Mouse (Mus musculus): ENCODE data around the gene Ppp1r1b. TPM values are rescaled to one million over a fixed set of nuclear protein-coding genes. Genes with fewer than 3 reads are reported as not detected.

Ppp1r1b gene
- polyA plus RNA-seq, 1 experiment from 2014 or later: 0.53 TPM

- peaks cover 18% of the 10 kb centered on the region for H3K4me1 ChIP-seq (ENCODE audit: insufficient read depth)
- H3K36me3 ChIP-seq (ENCODE audit: insufficient read depth): no peaks in the 10 kb centered on the region
These were observed 10.2 kb downstream of the Ppp1r1b start, which contains the start of gene Stard3 for GRCm38 (mm10) chr11:98358161-98359083. Stard3 (plus strand) TSS chr11:98358368.

GRCm38 (mm10) chr11:98360866-98361521 lies 12.8 kb downstream of the Ppp1r1b start:
- WGBS: 70% methylated on average over 9 of the region's 9 CpGs
- H3K36me3 ChIP-seq (ENCODE audit: insufficient read depth): no peaks in the 10 kb centered on the region
- ATAC-seq (ENCODE audit: insufficient read depth) (no peak), DNase-seq (no peak)
- H3K27me3 ChIP-seq (ENCODE audit: insufficient read depth, low read length): no peaks in the 10 kb centered on the region
- peaks cover 18% of the 10 kb centered on the region for H3K4me1 ChIP-seq (ENCODE audit: insufficient read depth)
- TF ChIP-seq CTCF (IDR thresholded peaks at IDR 0.05; ENCODE audit: low read depth): no peak
- no peak overlapping the region for H3K4me3 ChIP-seq (ENCODE audit: low read depth, low read length)
- no peaks in the 10 kb centered on the region for H3K9me3 ChIP-seq (ENCODE audit: low read depth, low read length)
- H3K27ac ChIP-seq (ENCODE audit: low read depth): no peak overlapping the region
- no peak overlapping the region for H3K4me2 ChIP-seq
- H3K9ac ChIP-seq: peak overlapping the region; percentile 20; the same call in 1 of the 2 replicates

More at GRCm38 (mm10) chr11:98358161-98359083, 10.2 kb downstream of the Ppp1r1b start, which contains the start of gene Stard3:
- Histone ChIP-seq H3K27me3 (ENCODE audit: insufficient read depth, low read length) (peaks cover 8% of the 10 kb centered on the region), H3K9me3 (ENCODE audit: low read depth, low read length) (no peaks in the 10 kb centered on the region), H3K9ac (peak within 1 kb of the TSS; percentile 55), H3K4me2 (peak within 1 kb of the TSS; percentile 89), H3K27ac (ENCODE audit: low read depth) (peak within 1 kb of the TSS; percentile 91), H3K4me3 (ENCODE audit: low read depth, low read length) (peak within 1 kb of the TSS; percentile 57)
- DNase-seq (peak; percentile 95), ATAC-seq (ENCODE audit: insufficient read depth) (peak; percentile 90)
- TF ChIP-seq CTCF (IDR thresholded peaks at IDR 0.05; ENCODE audit: low read depth): no peak
- under 1% methylated on average over 59 of the region's 60 CpGs for WGBS

GRCm38 (mm10) chr11:98363817-98364216 lies 15.6 kb downstream of the Ppp1r1b start:
- Histone ChIP-seq H3K9ac (no peak overlapping the region), H3K9me3 (ENCODE audit: low read depth, low read length) (no peaks in the 10 kb centered on the region), H3K4me1 (ENCODE audit: insufficient read depth) (0 out of 2 replicates have a peak, but pooled peaks cover 7% of the 10 kb centered on the region), H3K4me2 (0 out of 2 replicates have a peak overlapping the region, but pooled peaks have one; percentile 22), H3K36me3 (ENCODE audit: insufficient read depth) (no peaks in the 10 kb centered on the region; the same call in 1 of the 2 replicates), H3K27me3 (ENCODE audit: insufficient read depth, low read length) (no peaks in the 10 kb centered on the region), H3K4me3 (ENCODE audit: low read depth, low read length) (no peak overlapping the region), H3K27ac (ENCODE audit: low read depth) (no peak overlapping the region)
- 57% methylated on average over 5 of the region's 5 CpGs for WGBS
- no peak for ATAC-seq (ENCODE audit: insufficient read depth)
- no peak for TF ChIP-seq CTCF (IDR thresholded peaks at IDR 0.05; ENCODE audit: low read depth)
- no peak for DNase-seq

DNA sequence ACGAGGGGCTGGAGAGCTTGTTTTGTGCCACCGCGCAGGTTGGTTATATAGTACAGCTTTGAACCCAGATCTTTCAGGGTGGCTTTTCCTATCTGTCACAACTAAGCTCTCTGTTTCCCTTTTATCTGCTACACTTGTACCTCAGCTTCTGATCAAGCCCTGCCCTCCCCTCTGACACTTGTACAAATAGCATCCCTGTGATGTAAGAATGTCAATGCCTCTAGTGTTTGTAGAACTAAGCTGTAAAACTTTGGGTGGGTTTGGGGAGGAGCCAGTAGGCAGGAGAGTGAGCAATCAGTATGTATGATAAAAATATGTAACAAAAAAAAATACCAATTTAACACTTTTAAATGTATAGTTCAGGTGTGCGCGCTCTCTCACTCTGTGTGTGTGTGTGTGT lies 16.2 kb downstream of the Ppp1r1b start:
- H3K4me3 ChIP-seq (ENCODE audit: low read depth, low read length): no peak overlapping the region
- H3K9me3 ChIP-seq (ENCODE audit: low read depth, low read length): no peaks in the 10 kb centered on the region
- no peak for ATAC-seq (ENCODE audit: insufficient read depth)
- H3K9ac ChIP-seq: no peak overlapping the region
- no peaks in the 10 kb centered on the region; the same call in 1 of the 2 replicates for H3K36me3 ChIP-seq (ENCODE audit: insufficient read depth)
- peak overlapping the region; percentile 33; the same call in 1 of the 2 replicates for H3K27ac ChIP-seq (ENCODE audit: low read depth)
- 80% methylated on average over 5 of the region's 5 CpGs for WGBS
- H3K4me1 ChIP-seq (ENCODE audit: insufficient read depth): 0 out of 2 replicates have a peak, but pooled peaks cover 2% of the 10 kb centered on the region
- no peaks in the 10 kb centered on the region for H3K27me3 ChIP-seq (ENCODE audit: insufficient read depth, low read length)
- DNase-seq: no peak
- H3K4me2 ChIP-seq: 0 out of 2 replicates have a peak overlapping the region, but pooled peaks have one; percentile 22
- no peak for TF ChIP-seq CTCF (IDR thresholded peaks at IDR 0.05; ENCODE audit: low read depth)

GRCm38 (mm10) chr11:98366290-98366689 lies 18.1 kb downstream of the Ppp1r1b start:
- no peak for ATAC-seq (ENCODE audit: insufficient read depth)
- Histone ChIP-seq H3K4me2 (no peak overlapping the region), H3K27me3 (ENCODE audit: insufficient read depth, low read length) (no peaks in the 10 kb centered on the region), H3K9me3 (ENCODE audit: low read depth, low read length) (no peaks in the 10 kb centered on the region), H3K27ac (ENCODE audit: low read depth) (no peak overlapping the region), H3K9ac (no peak overlapping the region), H3K4me1 (ENCODE audit: insufficient read depth) (no peaks in the 10 kb centered on the region), H3K36me3 (ENCODE audit: insufficient read depth) (no peaks in the 10 kb centered on the region; the same call in 1 of the 2 replicates), H3K4me3 (ENCODE audit: low read depth, low read length) (no peak overlapping the region)
- no peak for TF ChIP-seq CTCF (IDR thresholded peaks at IDR 0.05; ENCODE audit: low read depth)
- no peak for DNase-seq
- WGBS: 61% methylated on average over 10 of the region's 10 CpGs

DNA sequence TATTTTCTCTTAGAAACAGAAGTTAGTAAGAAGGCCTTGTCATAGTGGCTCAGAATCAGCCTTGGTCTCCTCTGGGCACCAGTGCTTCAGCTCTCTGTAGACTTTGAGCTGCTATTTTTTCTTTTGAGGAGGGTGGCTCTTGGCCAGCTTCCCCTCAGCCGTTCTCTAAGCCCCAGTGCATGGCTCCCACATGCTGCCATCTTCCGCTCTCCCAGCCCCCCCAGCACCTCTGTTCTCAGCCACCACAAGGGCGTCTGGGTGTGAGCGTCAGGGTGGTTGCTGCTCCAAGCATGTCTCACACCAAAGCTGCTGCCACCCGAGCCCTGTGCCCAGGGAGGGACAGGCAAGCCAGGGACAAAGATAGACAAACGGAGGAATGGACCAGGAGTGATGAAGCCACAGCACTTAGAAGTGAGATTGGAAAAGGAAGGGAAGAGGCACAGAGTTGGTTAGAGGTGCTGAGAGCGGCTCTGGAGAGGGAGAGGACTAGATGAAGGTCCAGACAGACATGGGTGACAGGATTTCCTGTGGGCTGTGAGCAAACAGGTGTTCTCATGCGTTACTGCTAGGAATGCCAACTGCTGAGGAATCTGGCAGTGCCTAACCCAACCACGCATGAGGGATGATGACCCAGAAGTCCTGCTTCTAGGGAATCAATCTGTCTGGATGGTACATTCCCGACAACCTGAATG lies 19.1 kb downstream of the Ppp1r1b start:
- TF ChIP-seq CTCF (IDR thresholded peaks at IDR 0.05; ENCODE audit: low read depth): no peak
- Histone ChIP-seq H3K9ac (no peak overlapping the region), H3K4me3 (ENCODE audit: low read depth, low read length) (no peak overlapping the region), H3K9me3 (ENCODE audit: low read depth, low read length) (no peaks in the 10 kb centered on the region), H3K27ac (ENCODE audit: low read depth) (no peak overlapping the region), H3K36me3 (ENCODE audit: insufficient read depth) (no peaks in the 10 kb centered on the region; the same call in 1 of the 2 replicates), H3K4me2 (no peak overlapping the region), H3K4me1 (ENCODE audit: insufficient read depth) (no peaks in the 10 kb centered on the region), H3K27me3 (ENCODE audit: insufficient read depth, low read length) (no peaks in the 10 kb centered on the region)
- DNase-seq (no peak), ATAC-seq (ENCODE audit: insufficient read depth) (no peak)
- 76% methylated on average over 10 of the region's 10 CpGs for WGBS
